Mouse (Mus musculus) limb, embryonic 14.5 days (tissue): ENCODE data around the gene Rplp1. TPM values are rescaled to one million over a fixed set of nuclear protein-coding genes. Genes with fewer than 3 reads are reported as not detected.

ENCODE experiments used
- ATAC-seq: fragments of 200-750 bp; cut with Nextera tagmentation; 2 replicates; pipeline ENCODE4 v1.8.0; 2017; ENCODE audit warnings: low read depth, moderate number of reproducible peaks, moderate TSS enrichment; ENCODE audit not compliant: low FRiP score
- DNase-seq: peaks from one replicate; pipeline ENCODE4 v3.0.0-alpha.2; 2015; ENCODE audit warnings: low spot score
- H3K27ac ChIP-seq: fragments of 300-500 bp; sonication (generic); replicated peaks from 2 replicates; pipeline ENCODE4 v1.5.1; 2014; ENCODE audit warnings: low read depth, mild to moderate bottlenecking, low read length, moderate library complexity, mixed read lengths
- H3K27me3 ChIP-seq: fragments of 300-500 bp; sonication (generic); 2 replicates; pipeline ENCODE4 v1.6.1; 2014; ENCODE audit warnings: low read length, mixed read lengths; ENCODE audit not compliant: control insufficient read depth, insufficient read depth
- H3K36me3 ChIP-seq: fragments of 300-500 bp; sonication (generic); 2 replicates; pipeline ENCODE4 v1.6.1; 2014; ENCODE audit warnings: mild to moderate bottlenecking, low read length, moderate library complexity, mixed read lengths; ENCODE audit not compliant: control insufficient read depth, insufficient read depth
- H3K4me1 ChIP-seq: fragments of 300-500 bp; sonication (generic); 2 replicates; pipeline ENCODE4 v1.6.1; 2014; ENCODE audit warnings: antibody characterized with exemption, low read length, mixed read lengths; ENCODE audit not compliant: control insufficient read depth, insufficient read depth
- H3K4me2 ChIP-seq: fragments of 300-500 bp; sonication (generic); replicated peaks from 2 replicates; pipeline ENCODE4 v1.6.1; 2014; ENCODE audit warnings: low read depth, mild to moderate bottlenecking, low read length, moderate library complexity; ENCODE audit not compliant: severe bottlenecking
- H3K4me3 ChIP-seq: fragments of 300-500 bp; sonication (generic); replicated peaks from 2 replicates; pipeline ENCODE4 v1.5.1; 2014; ENCODE audit warnings: low read length
- H3K9ac ChIP-seq: fragments of 300-500 bp; sonication (generic); 2 replicates; pipeline ENCODE4 v1.6.1; 2014; ENCODE audit warnings: mild to moderate bottlenecking, low read depth, low read length, moderate library complexity; ENCODE audit not compliant: severe bottlenecking
- H3K9me3 ChIP-seq: fragments of 300-500 bp; sonication (generic); 2 replicates; pipeline ENCODE4 v1.6.1; 2016; ENCODE audit warnings: low read length; ENCODE audit not compliant: control insufficient read depth
- POLR2A ChIP-seq: fragments of 200-500 bp; IDR thresholded peaks from 2 replicates; pipeline ENCODE4 v1.8.0; 2012; ENCODE audit warnings: inconsistent platforms, mild to moderate bottlenecking, moderate library complexity, borderline replicate concordance; ENCODE audit not compliant: insufficient read depth, insufficient read length; ENCODE audit errors: extremely low read depth
- WGBS: fragments of 180-500 bp; shearing (Covaris S2); extraction: QIAGEN DNeasy Blood & Tissue Kit; methylation state at CpG from one replicate; pipeline ENCODE4 v1.1.7; 2014; 5-methylcytosine and 5-hydroxymethylcytosine counted together
- polyA plus RNA-seq, 2 experiments: library from polyadenylated mRNA; depleted of rRNA in 1 of 2; stranded (reverse) in 1 of 2; unstranded in 1 of 2; fragments of >200 nt; fragmentation: Nextera tagmentation in 1 of 2; extraction: Ambion mirVana in 1 of 2; gene quantifications; 2 replicates each; pipeline versions ENCODE4 v1.2.1 to v1.2.3; 2012 to 2014

Rplp1 gene
- polyA plus RNA-seq, 2 experiments, result 2,018 to 9,963 TPM

GRCm38 (mm10) chr9:61887661-61888379 is 26.5 kb downstream of the Rplp1 start:
- no peak for DNase-seq
- no peak for ATAC-seq
- Histone ChIP-seq H3K27me3 (no peaks in the 10 kb centered on the region), H3K36me3 (no peaks in the 10 kb centered on the region), H3K9me3 (no peaks in the 10 kb centered on the region), H3K27ac (no peak overlapping the region), H3K4me2 (no peak overlapping the region), H3K4me1 (no peaks in the 10 kb centered on the region), H3K4me3 (no peak overlapping the region), H3K9ac (no peak overlapping the region)
- no peak for TF ChIP-seq POLR2A
- WGBS, result 57% methylated on average over 11 of the region's 11 CpGs

- Histone ChIP-seq H3K4me1 (no peaks in the 10 kb centered on the region), H3K4me2 (no peak overlapping the region), H3K27ac (no peak overlapping the region), H3K27me3 (no peaks in the 10 kb centered on the region), H3K4me3 (no peak overlapping the region), H3K9ac (no peak overlapping the region), H3K9me3 (no peaks in the 10 kb centered on the region), H3K36me3 (no peaks in the 10 kb centered on the region)
- 89% methylated on average over 7 of the region's 7 CpGs for WGBS
- TF ChIP-seq POLR2A, result no peak
- ATAC-seq, result no peak
- no peak for DNase-seq
These were observed 28.4 kb downstream of the Rplp1 start for GRCm38 (mm10) chr9:61885964-61886363.

- Histone ChIP-seq H3K9ac (no peak overlapping the region), H3K4me3 (no peak overlapping the region), H3K27ac (no peak overlapping the region), H3K27me3 (no peaks in the 10 kb centered on the region), H3K9me3 (no peaks in the 10 kb centered on the region), H3K36me3 (no peaks in the 10 kb centered on the region), H3K4me2 (no peak overlapping the region), H3K4me1 (no peaks in the 10 kb centered on the region)
- DNase-seq (no peak), ATAC-seq (no peak)
- 79% methylated on average over 13 of the region's 13 CpGs for WGBS
- TF ChIP-seq POLR2A, result no peak
These were observed 29.4 kb downstream of the Rplp1 start for GRCm38 (mm10) chr9:61884936-61885335.

- H3K27ac ChIP-seq, result no peak overlapping the region
- H3K27me3 ChIP-seq, result no peaks in the 10 kb centered on the region
- 78% methylated on average over 7 of the region's 7 CpGs for WGBS
- no peak for DNase-seq
- H3K4me1 ChIP-seq, result no peaks in the 10 kb centered on the region
- ATAC-seq, result no peak
- H3K9ac ChIP-seq, result no peak overlapping the region
- H3K4me3 ChIP-seq, result no peak overlapping the region
- no peak overlapping the region for H3K4me2 ChIP-seq
- TF ChIP-seq POLR2A, result no peak
- no peaks in the 10 kb centered on the region for H3K36me3 ChIP-seq
- no peaks in the 10 kb centered on the region for H3K9me3 ChIP-seq
These were observed 30.0 kb downstream of the Rplp1 start for GRCm38 (mm10) chr9:61884375-61884774.

GRCm38 (mm10) chr9:61882179-61882578 is 32.2 kb downstream of the Rplp1 start:
- Histone ChIP-seq H3K4me3 (no peak overlapping the region), H3K9ac (no peak overlapping the region), H3K4me2 (no peak overlapping the region), H3K9me3 (no peaks in the 10 kb centered on the region), H3K4me1 (peaks cover 13% of the 10 kb centered on the region), H3K27ac (no peak overlapping the region), H3K27me3 (no peaks in the 10 kb centered on the region), H3K36me3 (no peaks in the 10 kb centered on the region)
- TF ChIP-seq POLR2A, result no peak
- 46% methylated on average over 3 of the region's 3 CpGs for WGBS
- ATAC-seq, result no peak
- no peak for DNase-seq
